Mouse (Mus musculus) ES-CJ7 (cell line): ENCODE results near the gene Hjurp.
A peak's percentile ranks its signal among the peaks of the same experiment; 100 is the strongest.
"Not testable (repeated sequence)": the region's sequence is repeated elsewhere in the genome, so short reads cannot be mapped to it uniquely, and the experiment has no call there.

Experiments used
- DNase-seq: peaks from one replicate; pipeline ENCODE4 v3.0.0; 2011; ENCODE audit warnings: low read depth, low spot score

The Hjurp gene

DNA sequence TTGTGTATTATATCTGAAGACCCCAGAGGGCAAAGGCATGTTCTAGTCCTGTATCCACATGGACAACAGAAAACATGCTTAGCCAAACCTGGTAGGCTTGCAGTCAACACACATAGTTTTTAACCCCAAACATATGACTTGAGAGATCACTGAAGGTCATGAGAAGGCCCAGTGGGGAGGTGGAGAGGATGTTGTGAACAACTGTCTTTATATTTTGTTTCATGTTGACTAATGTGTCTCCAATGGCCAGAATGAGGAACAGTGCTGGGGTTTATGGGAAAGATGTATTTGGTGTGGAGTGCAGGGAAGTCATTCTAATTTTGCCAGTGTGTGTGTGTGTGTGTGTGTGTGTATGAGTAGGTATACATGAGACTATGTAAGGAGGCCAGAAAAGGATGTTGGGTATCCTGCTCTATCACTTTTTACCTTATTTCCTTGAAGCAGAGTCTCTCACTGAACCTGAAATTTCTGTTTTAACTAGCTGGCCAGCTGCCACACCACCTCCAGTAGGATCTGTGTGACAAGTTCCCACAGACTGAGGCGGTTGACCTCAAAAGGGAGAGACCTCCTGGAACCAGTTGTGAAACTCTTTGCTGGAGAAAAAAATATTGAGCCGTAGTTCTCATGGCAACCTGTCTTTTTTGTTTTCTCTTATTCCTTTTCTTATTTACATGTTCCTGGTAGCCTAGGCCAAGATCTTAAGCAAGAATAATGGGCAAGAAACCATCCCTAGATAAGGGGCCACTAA is 53.2 kb downstream of the Hjurp start:
- DNase-seq: no peak

DNA sequence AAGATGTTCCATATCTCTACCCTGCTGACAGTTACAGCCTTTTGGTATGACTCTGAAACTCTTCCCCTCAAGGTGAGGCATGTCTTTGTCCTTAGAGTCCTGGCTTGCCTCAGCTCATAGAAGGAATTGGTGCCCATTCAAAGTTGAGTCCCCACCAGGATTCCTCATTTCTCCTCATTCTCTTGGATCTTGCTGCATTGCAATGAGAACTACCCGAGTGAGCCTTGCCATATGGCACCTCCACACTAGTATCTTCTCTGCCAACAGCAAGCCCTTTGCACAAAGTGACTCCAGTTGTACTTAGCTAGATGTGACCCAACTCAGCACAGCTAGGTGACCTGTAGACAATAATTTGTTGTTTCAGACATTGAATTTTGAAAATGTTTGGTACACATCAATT is 53.8 kb downstream of the Hjurp start:
- DNase-seq: no peak

DNA sequence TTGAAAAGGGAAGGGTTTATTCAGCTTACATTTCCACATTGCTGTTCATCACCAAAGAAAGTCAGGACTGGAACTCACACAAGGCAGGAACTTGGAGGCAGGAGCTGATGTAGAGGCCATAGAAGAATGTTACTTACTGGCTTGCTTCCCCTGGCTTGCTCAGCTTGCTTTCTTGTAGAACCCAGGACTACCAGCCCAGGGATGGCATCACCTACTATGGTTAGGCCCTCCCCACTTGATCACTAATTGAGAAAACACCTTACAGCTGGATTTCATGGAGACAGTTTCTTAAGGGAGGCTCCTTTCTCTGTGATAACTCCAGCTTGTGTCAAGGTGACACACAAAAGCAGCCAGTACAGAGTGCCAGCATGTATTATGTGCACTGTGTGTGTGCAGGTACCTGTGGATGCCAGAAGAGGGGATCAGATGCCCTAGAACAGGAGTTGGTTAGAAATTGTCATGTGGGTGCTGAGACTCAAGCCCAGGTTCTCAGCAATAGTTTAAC is 54.4 kb downstream of the Hjurp start:
- DNase-seq: not testable (repeated sequence)

DNA sequence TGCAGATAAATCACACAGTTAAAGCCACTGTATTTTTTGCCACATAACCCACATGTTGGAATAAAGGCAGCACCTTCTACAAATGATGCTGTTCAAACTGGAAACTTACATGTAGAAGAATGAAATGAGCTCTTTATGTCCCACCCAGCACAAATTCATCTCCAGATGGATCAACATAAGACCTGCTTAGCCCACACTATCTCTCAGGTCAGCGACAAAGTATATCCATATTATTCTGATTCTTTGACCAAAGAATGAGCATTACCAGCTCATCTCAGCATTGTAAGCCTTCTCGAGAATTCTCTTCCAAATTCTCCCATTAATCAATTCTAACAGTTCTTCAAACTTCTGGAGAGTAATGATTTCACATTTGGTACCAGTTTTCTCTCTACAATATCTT is 55.2 kb downstream of the Hjurp start:
- DNase-seq: no peak

DNA sequence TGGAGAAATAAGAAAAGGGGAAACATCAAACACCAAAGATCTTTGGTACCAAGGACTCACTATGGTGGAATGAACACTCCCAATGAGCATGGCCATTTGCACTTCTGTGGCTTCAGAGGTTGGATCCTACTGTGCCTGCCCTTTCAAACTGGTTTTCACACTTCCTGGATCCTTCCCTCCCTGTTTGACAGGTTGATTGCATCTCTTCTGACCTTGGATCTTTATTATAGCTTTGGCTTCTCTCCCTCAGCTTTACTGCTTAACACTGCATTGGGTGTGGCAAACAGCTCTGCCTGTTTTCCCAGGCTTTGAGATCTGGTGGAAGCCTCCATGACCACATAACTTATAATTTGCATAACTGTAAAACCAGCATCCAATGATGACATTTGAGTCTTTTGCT is 57.1 kb downstream of the Hjurp start:
- peak; percentile 57 for DNase-seq

- DNase-seq: no peak
Observed at GRCm38 (mm10) chr1:88219054-88219453, 58.4 kb downstream of the Hjurp start.

DNA sequence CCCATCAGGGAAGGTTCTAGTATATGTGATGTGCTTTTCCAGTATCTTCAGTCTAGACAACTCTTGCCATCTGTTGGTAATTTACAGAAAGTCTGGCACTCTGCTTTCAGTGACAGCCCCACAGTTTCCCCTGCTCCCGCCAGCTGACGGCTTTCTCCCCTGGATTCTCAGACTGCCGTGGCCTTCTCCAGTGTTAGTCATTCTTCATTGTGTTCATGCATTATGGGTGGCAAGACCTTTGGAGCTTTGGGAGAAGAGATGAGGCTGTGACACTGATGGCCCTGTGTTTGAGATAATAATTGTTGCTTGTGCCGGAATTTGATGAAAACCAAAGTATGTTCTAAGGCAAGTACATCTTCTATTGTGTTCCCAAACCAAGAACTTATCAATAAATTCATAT is 58.8 kb downstream of the Hjurp start:
- no peak for DNase-seq

- DNase-seq: peak; percentile 32
Observed at GRCm38 (mm10) chr1:88218051-88218450, 59.4 kb downstream of the Hjurp start.

GRCm38 (mm10) chr1:88217576-88217975 is 59.9 kb downstream of the Hjurp start:
- no peak for DNase-seq

DNA sequence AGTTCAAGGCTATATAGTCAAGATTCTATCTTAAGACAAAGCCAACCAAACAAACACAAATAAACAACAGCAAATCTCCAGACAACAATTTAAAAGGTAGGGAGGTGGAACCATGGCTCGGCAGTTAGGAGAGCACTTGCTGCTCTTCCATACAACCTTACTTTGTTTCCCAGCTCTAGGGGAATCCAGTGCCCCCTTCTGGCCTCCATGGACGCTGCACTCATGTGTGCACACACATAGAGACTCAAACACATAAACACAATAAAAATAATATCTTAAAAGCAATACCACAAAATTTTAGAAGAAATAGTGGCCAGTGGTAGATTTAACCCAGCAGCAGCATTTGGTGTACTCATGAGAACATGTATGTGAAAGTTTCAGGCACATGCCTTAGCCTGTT is 60.3 kb downstream of the Hjurp start:
- DNase-seq: peak; percentile 32

DNA sequence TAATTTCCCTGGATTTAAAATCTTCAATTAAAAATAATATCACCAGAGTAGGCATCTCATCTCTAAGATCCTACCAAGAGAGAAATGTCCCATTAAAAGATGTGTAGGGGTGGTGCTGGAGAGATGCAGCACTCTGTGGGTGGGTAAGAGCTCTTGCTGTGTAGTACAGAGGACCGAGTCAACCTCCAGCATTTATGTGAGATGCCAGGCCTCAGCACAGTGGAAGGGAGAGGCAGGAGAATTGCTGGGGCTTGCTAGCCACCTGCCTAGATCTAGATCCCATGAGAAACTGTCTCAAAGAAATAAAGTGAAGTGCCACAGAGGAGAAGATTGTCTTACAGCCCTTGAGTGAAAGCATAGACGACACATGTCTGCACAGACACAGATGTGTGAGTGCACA is 60.9 kb downstream of the Hjurp start:
- no peak for DNase-seq

- peak; percentile 14 for DNase-seq
Observed at GRCm38 (mm10) chr1:88215466-88216380, 61.7 kb downstream of the Hjurp start.

DNA sequence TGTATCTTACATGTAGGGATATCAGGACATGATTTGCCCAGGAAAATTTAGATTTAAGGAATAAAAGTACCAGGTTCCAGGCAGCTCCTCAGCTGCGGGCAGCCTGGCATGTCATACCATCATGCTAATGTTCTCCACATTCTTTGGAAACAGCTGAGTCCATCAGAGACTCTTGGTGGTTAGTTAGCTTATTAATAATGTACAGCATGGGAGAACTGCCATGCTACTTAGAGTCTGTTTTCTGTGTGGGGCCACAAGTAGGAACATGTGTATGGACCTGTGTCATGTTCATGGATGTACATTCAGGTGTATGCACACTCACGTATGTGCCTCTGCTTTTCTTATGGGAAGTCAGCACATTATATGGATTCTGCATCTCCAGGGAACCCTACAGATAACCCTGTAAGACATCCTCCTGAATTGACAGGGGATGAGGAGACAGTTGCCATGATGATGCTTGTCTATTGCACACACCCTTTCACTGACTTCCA is 62.9 kb downstream of the Hjurp start:
- DNase-seq: no peak

GRCm38 (mm10) chr1:88213766-88214461 is 63.5 kb downstream of the Hjurp start:
- no peak for DNase-seq

DNA sequence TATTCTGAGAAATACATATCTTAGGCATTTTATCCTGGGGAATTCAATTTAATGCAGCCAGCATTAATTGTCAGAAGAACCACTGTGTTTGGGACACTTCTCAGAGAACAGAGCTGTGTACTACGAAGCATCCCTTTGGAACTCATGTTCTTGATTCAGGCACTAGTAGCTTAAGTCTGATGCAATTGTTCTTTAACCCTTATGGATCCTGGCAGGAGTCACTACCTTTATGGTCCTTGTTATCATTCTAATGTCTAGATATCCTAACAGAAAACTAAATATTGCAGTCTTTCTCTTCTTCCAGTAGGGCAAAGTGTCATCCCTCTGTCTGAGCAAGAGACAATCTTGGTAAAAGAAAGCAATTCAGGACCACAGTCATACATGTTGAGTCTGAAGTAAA is 64.4 kb downstream of the Hjurp start:
- no peak for DNase-seq
